Mouse (Mus musculus) frontal cortex, adult (tissue): ENCODE data around the gene Sh2d6.
"Not testable (repeated sequence)": the region's sequence is repeated elsewhere in the genome, so short reads cannot be mapped to it uniquely, and the experiment has no call there.

Experiments
- ATAC-seq: cut with Nextera tagmentation; 2 replicates; pipeline ENCODE4 v1.9.2; 2017; ENCODE audit warnings: mild to moderate bottlenecking, moderate library complexity, mixed read lengths; ENCODE audit not compliant: low TSS enrichment

Sh2d6 gene

GRCm38 (mm10) chr6:72535165-72535564 is 13.7 kb upstream of the Sh2d6 start:
- 0 out of 2 replicates have a peak, but pooled peaks have one; percentile 11 for ATAC-seq

- ATAC-seq, result no peak
These were observed 12.7 kb upstream of the Sh2d6 start for GRCm38 (mm10) chr6:72534035-72534809.

GRCm38 (mm10) chr6:72533555-72533954 is 12.0 kb upstream of the Sh2d6 start:
- ATAC-seq, result not testable (repeated sequence)

GRCm38 (mm10) chr6:72532580-72532979 is 11.1 kb upstream of the Sh2d6 start:
- peak; percentile 86 for ATAC-seq

- ATAC-seq, result no peak
These were observed 7.1 kb upstream of the Sh2d6 start for GRCm38 (mm10) chr6:72528410-72529151.

- no peak for ATAC-seq
These were observed 5.6 kb upstream of the Sh2d6 start for GRCm38 (mm10) chr6:72527070-72527469.

GRCm38 (mm10) chr6:72524160-72524559 is 2.7 kb upstream of the Sh2d6 start:
- no peak for ATAC-seq

- no peak for ATAC-seq
These were observed 1.7 kb upstream of the Sh2d6 start for GRCm38 (mm10) chr6:72523222-72523621.

GRCm38 (mm10) chr6:72522288-72522687 is 781 bp upstream of the Sh2d6 start:
- no peak for ATAC-seq

GRCm38 (mm10) chr6:72520904-72521303 is 603 bp downstream of the Sh2d6 start:
- no peak for ATAC-seq

GRCm38 (mm10) chr6:72519892-72520663 is 1.4 kb downstream of the Sh2d6 start:
- ATAC-seq, result peak; percentile 74

GRCm38 (mm10) chr6:72519303-72519702 is 2.2 kb downstream of the Sh2d6 start:
- ATAC-seq, result no peak

- ATAC-seq, result 0 out of 2 replicates have a peak, but pooled peaks have one; percentile 32
These were observed 2.7 kb downstream of the Sh2d6 start for GRCm38 (mm10) chr6:72518842-72519241.

- no peak for ATAC-seq
These were observed 5.9 kb downstream of the Sh2d6 start for GRCm38 (mm10) chr6:72515644-72516043.

- ATAC-seq, result peak; percentile 4; the same call in 1 of the 2 replicates
These were observed 8.5 kb downstream of the Sh2d6 start for GRCm38 (mm10) chr6:72513071-72513440.

- peak; percentile 66 for ATAC-seq
These were observed 9.0 kb downstream of the Sh2d6 start for GRCm38 (mm10) chr6:72512386-72513070.

GRCm38 (mm10) chr6:72510686-72511421 is 10.7 kb downstream of the Sh2d6 start:
- peak; percentile 42; the same call in 1 of the 2 replicates for ATAC-seq

- ATAC-seq, result no peak
These were observed 11.6 kb downstream of the Sh2d6 start for GRCm38 (mm10) chr6:72509872-72510435.

GRCm38 (mm10) chr6:72508596-72508995 is 12.9 kb downstream of the Sh2d6 start:
- ATAC-seq, result no peak

- ATAC-seq, result no peak
These were observed 15.4 kb downstream of the Sh2d6 start for GRCm38 (mm10) chr6:72506104-72506503.

- no peak for ATAC-seq
These were observed 17.6 kb downstream of the Sh2d6 start for GRCm38 (mm10) chr6:72503939-72504338.
